Comparison of ENCODE assay signal across 10 mouse cellular contexts in genomic region chr19:57136228-57136627, GRCm38 (mm10).
DNase-seq lines count a peak whose midpoint lies in the region; ATAC-seq lines count a peak whose summit lies in the region.
"Had no signal": no experiment of that assay in that cellular context is flagged by ENCODE, and none has a peak within 500 bp of the region (broad histone marks: within the 10 kb centered on the region; RNA-seq: fewer than 3 reads in every experiment).

No protein-coding gene starts in this region.

- H3K27ac ChIP-seq in hindbrain, embryonic 11.5 days (ENCODE audit: low read depth, low read length), result no peak overlapping the region
- no peak overlapping the region for H3K27ac ChIP-seq in hindbrain, embryonic 13.5 days
- H3K27ac ChIP-seq in midbrain, embryonic 10.5 days (replicated peaks), result no peak overlapping the region
- H3K27ac ChIP-seq: hindbrain, embryonic 15.5 days had no signal

- 50% methylated on average over 7 of the region's 7 CpGs for WGBS in hindbrain, embryonic 11.5 days
- WGBS in hindbrain, embryonic 13.5 days, result 44% methylated on average over 7 of the region's 7 CpGs
- 37% methylated on average over 7 of the region's 7 CpGs for WGBS in midbrain, embryonic 10.5 days

- DNase-seq in hindbrain, embryonic 11.5 days (ENCODE audit: low spot score), result peak; percentile 84
- peak; percentile 55 for DNase-seq in WW6 (ENCODE audit: low read depth, low spot score)
- DNase-seq in cerebellum, postnatal 4 days (ENCODE audit: low spot score in 2 of 2), result peak; percentile 54 to 85
- DNase-seq in kidney, postnatal 36 days, result peak; percentile 62 to 78
- DNase-seq in midbrain, embryonic 10.5 days (ENCODE audit: low spot score), result peak; percentile 72
- peak; percentile 69 to 81 for DNase-seq in spleen, postnatal 4 days (ENCODE audit: low spot score in 2 of 2)

- H3K36me3 ChIP-seq in hindbrain, embryonic 11.5 days (ENCODE audit: control insufficient read depth, insufficient read depth, low read length), result no peaks in the 10 kb centered on the region
- H3K36me3 ChIP-seq in hindbrain, embryonic 13.5 days, result no peaks in the 10 kb centered on the region
- no peaks in the 10 kb centered on the region for H3K36me3 ChIP-seq in midbrain, embryonic 10.5 days
- H3K36me3 ChIP-seq: hindbrain, embryonic 15.5 days had no signal

- ATAC-seq in hindbrain, embryonic 11.5 days (ENCODE audit: low FRiP score), result no peak
- no peak for ATAC-seq in hindbrain, embryonic 13.5 days (ENCODE audit: low FRiP score)
- ATAC-seq in granulocyte monocyte progenitor cell, adult 5-6 weeks (replicated peaks; ENCODE audit: poor library complexity, severe bottlenecking), result peak; percentile 74
- ATAC-seq: Patski had no signal

- no peak overlapping the region for H3K4me3 ChIP-seq in hindbrain, embryonic 11.5 days (ENCODE audit: low read depth, low read length)
- no peak overlapping the region for H3K4me3 ChIP-seq in hindbrain, embryonic 13.5 days
- H3K4me3 ChIP-seq in midbrain, embryonic 10.5 days, result no peak overlapping the region
- H3K4me3 ChIP-seq: hindbrain, embryonic 15.5 days had no signal

- H3K9ac ChIP-seq in hindbrain, embryonic 11.5 days (ENCODE audit: low read depth, low read length), result no peak overlapping the region
- H3K9ac ChIP-seq in hindbrain, embryonic 13.5 days, result no peak overlapping the region
- H3K9ac ChIP-seq: hindbrain, embryonic 15.5 days had no signal

- H3K9me3 ChIP-seq in hindbrain, embryonic 11.5 days (ENCODE audit: control insufficient read depth, low read length), result no peaks in the 10 kb centered on the region
- no peaks in the 10 kb centered on the region for H3K9me3 ChIP-seq in hindbrain, embryonic 13.5 days
- H3K9me3 ChIP-seq in midbrain, embryonic 10.5 days (replicated peaks), result no peaks in the 10 kb centered on the region
- H3K9me3 ChIP-seq: hindbrain, embryonic 15.5 days had no signal

- H3K4me2 ChIP-seq in hindbrain, embryonic 11.5 days (replicated peaks; ENCODE audit: low read depth, low read length), result no peak overlapping the region
- H3K4me2 ChIP-seq in hindbrain, embryonic 13.5 days, result no peak overlapping the region
- H3K4me2 ChIP-seq: hindbrain, embryonic 15.5 days had no signal

- H3K4me1 ChIP-seq in hindbrain, embryonic 11.5 days (replicated peaks; ENCODE audit: control insufficient read depth, insufficient read depth, low read length), result no peaks in the 10 kb centered on the region
- H3K4me1 ChIP-seq in hindbrain, embryonic 13.5 days (replicated peaks), result peaks cover 21% of the 10 kb centered on the region
- peaks cover 17% of the 10 kb centered on the region for H3K4me1 ChIP-seq in midbrain, embryonic 10.5 days

- H3K27me3 ChIP-seq in hindbrain, embryonic 11.5 days (ENCODE audit: control insufficient read depth, insufficient read depth, low read length), result no peaks in the 10 kb centered on the region
- H3K27me3 ChIP-seq in hindbrain, embryonic 13.5 days, result peaks cover 3% of the 10 kb centered on the region; the same call in 1 of the 2 replicates
- H3K27me3 ChIP-seq in midbrain, embryonic 10.5 days (ENCODE audit: low read depth, poor library complexity, severe bottlenecking), result no peaks in the 10 kb centered on the region
- H3K27me3 ChIP-seq: hindbrain, embryonic 15.5 days; Patski had no signal
